Mouse (Mus musculus) MEL (cell line): ENCODE results near the gene Ep400. TPM values are rescaled to one million over a fixed set of nuclear protein-coding genes. Genes with fewer than 3 reads are reported as not detected.

Source experiments
- DNase-seq: peaks from one replicate; pipeline ENCODE4 v3.0.0; 2011; ENCODE audit warnings: low read depth, low spot score
- H3K27ac ChIP-seq: 2 replicates; pipeline ENCODE4 v1.5.1; 2012; ENCODE audit warnings: low read depth, mild to moderate bottlenecking, control low read depth, low read length, moderate library complexity; ENCODE audit not compliant: control insufficient read depth
- H3K27me3 ChIP-seq, 2 experiments: fragments of 150-350 bp in 1 of 2; sonication (generic) in 1 of 2; 2 replicates each; pipeline ENCODE4 v1.6.1; 2012; ENCODE audit warnings: low read length in 2 of 2, mild to moderate bottlenecking in 2 of 2, improper control_type of control experiment in 1 of 2, moderate library complexity in 1 of 2; ENCODE audit not compliant: insufficient read depth in 2 of 2, control insufficient read depth in 1 of 2
- H3K36me3 ChIP-seq, 2 experiments: 2 replicates each; pipeline ENCODE4 v1.6.1; 2012 to 2014; ENCODE audit warnings: low read length in 2 of 2, improper control_type of control experiment in 1 of 2, inconsistent platforms in 1 of 2, mild to moderate bottlenecking in 1 of 2; ENCODE audit not compliant: insufficient read depth in 2 of 2, control insufficient read depth in 1 of 2
- H3K4me1 ChIP-seq, 2 experiments: fragments of 150-350 bp in 1 of 2; sonication (generic) in 1 of 2; 2 replicates each; pipeline ENCODE4 v1.6.1; 2012; ENCODE audit warnings: low read length in 2 of 2, improper control_type of control experiment in 1 of 2, mild to moderate bottlenecking in 1 of 2; ENCODE audit not compliant: insufficient read depth in 2 of 2, control insufficient read depth in 1 of 2
- H3K4me3 ChIP-seq, 2 experiments: fragments of 150-350 bp in 1 of 2; sonication (generic) in 1 of 2; 2 replicates each; pipeline ENCODE4 v1.5.1; 2012; ENCODE audit warnings: low read depth in 2 of 2, low read length in 2 of 2, mild to moderate bottlenecking in 2 of 2, moderate library complexity in 2 of 2, control low read depth in 1 of 2, improper control_type of control experiment in 1 of 2; ENCODE audit not compliant: control insufficient read depth in 1 of 2, insufficient read depth in 1 of 2
- H3K79me2 ChIP-seq: 2 replicates; pipeline ENCODE4 v1.6.1; 2012; ENCODE audit warnings: mild to moderate bottlenecking, low read length, moderate library complexity; ENCODE audit not compliant: control insufficient read depth, poor library complexity, insufficient read depth
- H3K9ac ChIP-seq: 2 replicates; pipeline ENCODE4 v1.6.1; 2012; ENCODE audit warnings: low read depth, mild to moderate bottlenecking, control low read depth, low read length, moderate library complexity; ENCODE audit not compliant: control insufficient read depth, poor library complexity, severe bottlenecking
- H3K9me3 ChIP-seq: fragments of 150-350 bp; sonication (generic); replicated peaks from 2 replicates; pipeline ENCODE4 v1.6.1; 2012; ENCODE audit warnings: mild to moderate bottlenecking, low read length, improper control_type of control experiment, moderate library complexity; ENCODE audit not compliant: insufficient read depth
- BHLHE40 ChIP-seq: IDR thresholded peaks from 2 replicates; pipeline ENCODE4 v1.6.1; 2012; ENCODE audit warnings: low read depth, mild to moderate bottlenecking, inconsistent platforms, low read length, improper control_type of control experiment, borderline replicate concordance
- CTCF ChIP-seq, 3 experiments: IDR thresholded peaks in 2 of 3; conservative IDR thresholded peaks in 1 of 3; 2 replicates each; pipeline ENCODE4 v1.5.1; 2011 to 2012; ENCODE audit warnings: low read length in 3 of 3, low read depth in 2 of 3, mild to moderate bottlenecking in 2 of 3, improper control_type of control experiment in 1 of 3, inconsistent platforms in 1 of 3, mixed read lengths in 1 of 3, moderate library complexity in 1 of 3; ENCODE audit not compliant: control insufficient read depth in 1 of 3, insufficient read depth in 1 of 3, poor library complexity in 1 of 3, severe bottlenecking in 1 of 3
- GABPA ChIP-seq: IDR thresholded peaks from 2 replicates; pipeline ENCODE4 v1.6.1; 2012; ENCODE audit warnings: low read depth, mild to moderate bottlenecking, inconsistent platforms, low read length, improper control_type of control experiment, moderate library complexity
- KAT2A ChIP-seq: conservative IDR thresholded peaks from 2 replicates; pipeline ENCODE4 v1.6.1; 2012; ENCODE audit warnings: low read depth, low read length, improper control_type of control experiment, inconsistent platforms
- MAFK ChIP-seq: IDR thresholded peaks from 2 replicates; pipeline ENCODE4 v1.6.1; 2011; ENCODE audit warnings: low read depth, mild to moderate bottlenecking, low read length, improper control_type of control experiment, borderline replicate concordance
- POLR2A ChIP-seq, 2 experiments: IDR thresholded peaks; 2 replicates each; pipeline ENCODE4 v1.6.1; 2011 to 2012; ENCODE audit warnings: low read length in 2 of 2, mild to moderate bottlenecking in 2 of 2, control low read depth in 1 of 2, improper control_type of control experiment in 1 of 2, low read depth in 1 of 2, moderate library complexity in 1 of 2; ENCODE audit not compliant: control insufficient read depth in 1 of 2, insufficient read depth in 1 of 2, poor library complexity in 1 of 2
- POLR2AphosphoS2 ChIP-seq: IDR thresholded peaks from 2 replicates; pipeline ENCODE4 v1.6.1; 2011; ENCODE audit warnings: low read length, improper control_type of control experiment
- SMC3 ChIP-seq: IDR thresholded peaks from 2 replicates; pipeline ENCODE4 v1.6.1; 2011; ENCODE audit warnings: low read depth, low read length, improper control_type of control experiment
- TAL1 ChIP-seq: IDR thresholded peaks from 2 replicates; pipeline ENCODE4 v1.6.1; 2012; ENCODE audit warnings: mild to moderate bottlenecking, inconsistent platforms, low read length, moderate library complexity, mixed read lengths
- ZC3H11A ChIP-seq: IDR thresholded peaks from 2 replicates; pipeline ENCODE4 v1.6.1; 2012; ENCODE audit warnings: low read depth, mild to moderate bottlenecking, inconsistent platforms, low read length, improper control_type of control experiment
- ZNF384 ChIP-seq: IDR thresholded peaks from 2 replicates; pipeline ENCODE4 v1.6.1; 2012; ENCODE audit warnings: low read depth, mild to moderate bottlenecking, inconsistent platforms, low read length, improper control_type of control experiment
- polyA plus RNA-seq, 2 experiments: library from polyadenylated mRNA; stranded (reverse) in 1 of 2; unstranded in 1 of 2; fragments of >175 nt in 1 of 2; fragments of >200 nt in 1 of 2; gene quantifications; 2 replicates each; pipeline versions ENCODE4 v1.2.1 to v1.2.4; 2012; ENCODE audit warnings: low replicate concordance in 2 of 2, low read depth in 1 of 2; ENCODE audit not compliant: insufficient read length in 2 of 2, insufficient read depth in 1 of 2, missing spikeins in 1 of 2
- total RNA-seq: library from RNA; depleted of rRNA; stranded (reverse); fragments of 300-350 nt; gene quantifications from 2 replicates; pipeline ENCODE4 v1.2.3, GENCODE M21; 2012

The Ep400 gene
- total and polyA plus RNA-seq, 3 experiments, result 21.5 to 96.8 (median 27.2) TPM

- no peak for TF ChIP-seq MAFK
These were observed 9.7 kb upstream of the Ep400 start, which contains the start of gene Pus1 (continued) for GRCm38 (mm10) chr5:110779998-110780760.

- no peak for DNase-seq
- peaks cover 2 to 16% of the 10 kb centered on the region in 2 experiments; a peak in 3 of 4 replicates for H3K4me1 ChIP-seq
- H3K36me3 ChIP-seq, result peaks cover 6 to 9% of the 10 kb centered on the region in 2 experiments
These were observed 8.9 kb upstream of the Ep400 start for GRCm38 (mm10) chr5:110779276-110779997.

GRCm38 (mm10) chr5:110778263-110778662 is 7.7 kb upstream of the Ep400 start:
- Histone ChIP-seq H3K9me3 (no peaks in the 10 kb centered on the region), H3K4me1 (peaks cover 2 to 16% of the 10 kb centered on the region in 2 experiments; a peak in 3 of 4 replicates), H3K4me3 (no peak overlapping the region), H3K79me2 (peaks cover 56% of the 10 kb centered on the region), H3K9ac (no peak overlapping the region), H3K27ac (no peak overlapping the region), H3K27me3 (no peaks in the 10 kb centered on the region), H3K36me3 (peaks cover 6 to 9% of the 10 kb centered on the region in 2 experiments)
- DNase-seq, result no peak
- TF ChIP-seq GABPA (no peak), POLR2AphosphoS2 (no peak), ZC3H11A (no peak), SMC3 (no peak), CTCF (IDR thresholded peaks at IDR 0.05 in 2 of 3, conservative IDR thresholded peaks at IDR 0.05 in 1 of 3; ENCODE audit: control insufficient read depth in 1 of 3, insufficient read depth in 1 of 3, low read depth in 2 of 3, low read length in 3 of 3, poor library complexity in 1 of 3, severe bottlenecking in 1 of 3) (no peak), TAL1 (no peak), POLR2A (IDR thresholded peaks at IDR 0.05; ENCODE audit: control insufficient read depth in 1 of 2, insufficient read depth in 1 of 2, low read depth in 1 of 2, low read length in 2 of 2, poor library complexity in 1 of 2) (no peak), BHLHE40 (no peak)

More at GRCm38 (mm10) chr5:110779276-110779997, 8.9 kb upstream of the Ep400 start:
- no peaks in the 10 kb centered on the region for H3K9me3 ChIP-seq
- no peaks in the 10 kb centered on the region for H3K27me3 ChIP-seq
- no peak overlapping the region; the same call in 1 of the 2 replicates for H3K27ac ChIP-seq
- H3K4me3 ChIP-seq, result peak overlapping the region; percentile 96 to 100
- TF ChIP-seq KAT2A, result no peak
- TF ChIP-seq ZNF384, result peak; percentile 73
- peak overlapping the region; percentile 94 for H3K9ac ChIP-seq
- H3K79me2 ChIP-seq, result peaks cover 47% of the 10 kb centered on the region
